ENCODE assay signal across 26 mouse cellular contexts in the genomic region with DNA sequence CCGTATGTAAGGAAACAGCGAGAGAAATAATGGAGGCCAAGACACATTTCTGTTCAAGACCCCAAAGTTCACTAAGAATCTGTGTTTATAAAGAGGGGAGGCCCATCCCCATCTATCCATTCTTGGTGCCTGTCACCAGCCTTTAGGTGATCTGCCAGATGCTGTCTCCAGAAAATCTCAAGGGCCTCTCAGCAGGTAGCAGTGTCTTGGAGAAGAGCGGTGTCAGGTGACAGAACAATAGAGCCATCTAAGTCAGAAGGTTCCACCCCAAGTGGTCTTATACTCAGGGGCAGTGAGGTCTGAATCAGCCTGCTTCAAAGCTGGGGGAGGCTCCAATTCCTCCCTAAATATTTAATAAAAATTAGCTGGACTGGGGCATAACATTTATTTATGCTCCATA.
"Had no signal": no experiment of that assay in that cellular context is flagged by ENCODE, and none has a peak within 500 bp of the region (broad histone marks: within the 10 kb centered on the region; RNA-seq: fewer than 3 reads in every experiment).

No protein-coding gene starts in this region.

- H3K4me3 ChIP-seq: heart, embryonic 10.5 days; heart, embryonic 12.5 days; hindbrain, embryonic 10.5 days; hindbrain, embryonic 12.5 days; hindbrain, embryonic 15.5 days; kidney, embryonic 15.5 days; left cerebral cortex, adult 2 months; limb, embryonic 10.5 days; limb, embryonic 12.5 days; liver, embryonic 13.5 days; liver, embryonic 15.5 days had no signal

- H3K9ac ChIP-seq: heart, embryonic 12.5 days; hindbrain, embryonic 12.5 days; hindbrain, embryonic 15.5 days; kidney, embryonic 15.5 days; limb, embryonic 12.5 days; liver, embryonic 13.5 days; liver, embryonic 15.5 days had no signal

- H3K4me1 ChIP-seq: heart, embryonic 12.5 days; hindbrain, embryonic 10.5 days; hindbrain, embryonic 12.5 days; hindbrain, embryonic 15.5 days; kidney, embryonic 15.5 days; limb, embryonic 10.5 days; limb, embryonic 12.5 days; liver, embryonic 13.5 days; liver, embryonic 15.5 days had no signal

- H3K27ac ChIP-seq: heart, embryonic 10.5 days; hindbrain, embryonic 10.5 days; hindbrain, embryonic 12.5 days; hindbrain, embryonic 15.5 days; hindbrain, postnatal 0 days; kidney, embryonic 15.5 days; kidney, postnatal 0 days; left cerebral cortex, adult 2 months; limb, embryonic 10.5 days; limb, embryonic 12.5 days; liver, embryonic 13.5 days; liver, embryonic 15.5 days had no signal

- H3K36me3 ChIP-seq: heart, embryonic 10.5 days; heart, embryonic 12.5 days; hindbrain, embryonic 10.5 days; hindbrain, embryonic 12.5 days; hindbrain, embryonic 15.5 days; kidney, embryonic 15.5 days; limb, embryonic 10.5 days; limb, embryonic 12.5 days; liver, embryonic 13.5 days; liver, embryonic 15.5 days had no signal

- DNase-seq: gastrocnemius, postnatal 10 days; gastrocnemius, postnatal 25 days; heart, adult 18-20 months; heart, postnatal 10 days; heart, postnatal 4 days; kidney, adult 11 months; kidney, adult 2 months; kidney, adult 9 months; kidney, postnatal 14 days; kidney, postnatal 36 days; layer of hippocampus, adult 9-11 months; layer of hippocampus, postnatal 36 days; liver; liver, embryonic 13.5 days had no signal

- H3K9me3 ChIP-seq: heart, embryonic 10.5 days; heart, embryonic 12.5 days; hindbrain, embryonic 10.5 days; hindbrain, embryonic 12.5 days; hindbrain, embryonic 15.5 days; kidney, embryonic 15.5 days; limb, embryonic 10.5 days; limb, embryonic 12.5 days; liver, embryonic 13.5 days; liver, embryonic 15.5 days had no signal

- H3K27me3 ChIP-seq: heart, embryonic 12.5 days; hindbrain, embryonic 12.5 days; hindbrain, embryonic 15.5 days; kidney, embryonic 15.5 days; limb, embryonic 12.5 days; liver, embryonic 13.5 days; liver, embryonic 15.5 days had no signal
